Mouse (Mus musculus): ENCODE measurements around the gene Phkg2. TPM values are rescaled to one million over a fixed set of nuclear protein-coding genes. Genes with fewer than 3 reads are reported as not detected.

The Phkg2 gene
- polyA plus RNA-seq, 1 experiment = 202 TPM

- Histone ChIP-seq H3K36me3 (ENCODE audit: control insufficient read depth, insufficient read depth, low read length) (peaks cover 11% of the 10 kb centered on the region), H3K4me3 (ENCODE audit: control insufficient read depth, insufficient read depth, low read length) (no peak overlapping the region), H3K4me1 (replicated peaks; ENCODE audit: control insufficient read depth, insufficient read depth, low read length) (no peaks in the 10 kb centered on the region), H3K27me3 (ENCODE audit: control insufficient read depth, insufficient read depth, low read length) (no peaks in the 10 kb centered on the region), H3K27ac (ENCODE audit: control insufficient read depth, insufficient read depth, low read length) (no peak overlapping the region)
- no peak for TF ChIP-seq POLR2A (IDR thresholded peaks at IDR 0.05; ENCODE audit: control insufficient read depth, extremely low read depth, insufficient read depth, low read length, poor library complexity)
- no peak for TF ChIP-seq CTCF (IDR thresholded peaks at IDR 0.05; ENCODE audit: borderline replicate concordance, control insufficient read depth, extremely low read depth, insufficient read depth, low read length, poor library complexity)
- DNase-seq = no peak
- WGBS = 94% methylated on average over 6 of the region's 6 CpGs
Measured at GRCm38 (mm10) chr7:127564381-127565150, 8.6 kb upstream of the Phkg2 start.

GRCm38 (mm10) chr7:127573503-127574008 is 416 bp downstream of the Phkg2 start:
- H3K4me3 ChIP-seq (ENCODE audit: control insufficient read depth, insufficient read depth, low read length) = peak overlapping the region; percentile 70

GRCm38 (mm10) chr7:127574115-127574514 is 975 bp downstream of the Phkg2 start:
- peaks cover 10% of the 10 kb centered on the region for H3K4me1 ChIP-seq (replicated peaks; ENCODE audit: control insufficient read depth, insufficient read depth, low read length)
- WGBS = 6% methylated on average over 7 of the region's 7 CpGs
- peaks cover 14% of the 10 kb centered on the region; the same call in 1 of the 2 replicates for H3K36me3 ChIP-seq (ENCODE audit: control insufficient read depth, insufficient read depth, low read length)
- 0 out of 2 replicates have a peak overlapping the region, but pooled peaks have one; percentile 8 for H3K4me3 ChIP-seq (ENCODE audit: control insufficient read depth, insufficient read depth, low read length)
- no peak for TF ChIP-seq CTCF (IDR thresholded peaks at IDR 0.05; ENCODE audit: borderline replicate concordance, control insufficient read depth, extremely low read depth, insufficient read depth, low read length, poor library complexity)
- H3K27ac ChIP-seq (ENCODE audit: control insufficient read depth, insufficient read depth, low read length) = peak overlapping the region; percentile 52
- no peaks in the 10 kb centered on the region for H3K27me3 ChIP-seq (ENCODE audit: control insufficient read depth, insufficient read depth, low read length)
- DNase-seq = no peak

More at GRCm38 (mm10) chr7:127573503-127574008, 416 bp downstream of the Phkg2 start:
- TF ChIP-seq POLR2A (IDR thresholded peaks at IDR 0.05; ENCODE audit: control insufficient read depth, extremely low read depth, insufficient read depth, low read length, poor library complexity) = no peak
- no peak for TF ChIP-seq CTCF (IDR thresholded peaks at IDR 0.05; ENCODE audit: borderline replicate concordance, control insufficient read depth, extremely low read depth, insufficient read depth, low read length, poor library complexity)
- Histone ChIP-seq H3K27me3 (ENCODE audit: control insufficient read depth, insufficient read depth, low read length) (no peaks in the 10 kb centered on the region), H3K27ac (ENCODE audit: control insufficient read depth, insufficient read depth, low read length) (peak overlapping the region; percentile 13; the same call in 1 of the 2 replicates), H3K36me3 (ENCODE audit: control insufficient read depth, insufficient read depth, low read length) (peaks cover 11% of the 10 kb centered on the region; the same call in 1 of the 2 replicates), H3K4me1 (replicated peaks; ENCODE audit: control insufficient read depth, insufficient read depth, low read length) (peaks cover 10% of the 10 kb centered on the region)
- WGBS = 1% methylated on average over 26 of the region's 28 CpGs
- peak; percentile 41 for DNase-seq

GRCm38 (mm10) chr7:127583260-127583659 is 10.1 kb downstream of the Phkg2 start:
- no peak overlapping the region for H3K27ac ChIP-seq (ENCODE audit: control insufficient read depth, insufficient read depth, low read length)
- peaks cover 4% of the 10 kb centered on the region for H3K4me1 ChIP-seq (replicated peaks; ENCODE audit: control insufficient read depth, insufficient read depth, low read length)
- TF ChIP-seq POLR2A (IDR thresholded peaks at IDR 0.05; ENCODE audit: control insufficient read depth, extremely low read depth, insufficient read depth, low read length, poor library complexity) (no peak), CTCF (IDR thresholded peaks at IDR 0.05; ENCODE audit: borderline replicate concordance, control insufficient read depth, extremely low read depth, insufficient read depth, low read length, poor library complexity) (no peak)
- H3K4me3 ChIP-seq (ENCODE audit: control insufficient read depth, insufficient read depth, low read length) = no peak overlapping the region
- DNase-seq = no peak
- peaks cover 43% of the 10 kb centered on the region for H3K36me3 ChIP-seq (ENCODE audit: control insufficient read depth, insufficient read depth, low read length)
- WGBS = 98% methylated on average over 6 of the region's 6 CpGs
- no peaks in the 10 kb centered on the region for H3K27me3 ChIP-seq (ENCODE audit: control insufficient read depth, insufficient read depth, low read length)

- no peak overlapping the region for H3K4me3 ChIP-seq (ENCODE audit: control insufficient read depth, insufficient read depth, low read length)
- no peak overlapping the region for H3K27ac ChIP-seq (ENCODE audit: control insufficient read depth, insufficient read depth, low read length)
- H3K4me1 ChIP-seq (replicated peaks; ENCODE audit: control insufficient read depth, insufficient read depth, low read length) = peaks cover 13% of the 10 kb centered on the region
- no peaks in the 10 kb centered on the region for H3K27me3 ChIP-seq (ENCODE audit: control insufficient read depth, insufficient read depth, low read length)
- H3K36me3 ChIP-seq (ENCODE audit: control insufficient read depth, insufficient read depth, low read length) = peaks cover 33% of the 10 kb centered on the region
- no peak for DNase-seq
- WGBS = 80% methylated on average over 7 of the region's 7 CpGs
- TF ChIP-seq POLR2A (IDR thresholded peaks at IDR 0.05; ENCODE audit: control insufficient read depth, extremely low read depth, insufficient read depth, low read length, poor library complexity) (no peak), CTCF (IDR thresholded peaks at IDR 0.05; ENCODE audit: borderline replicate concordance, control insufficient read depth, extremely low read depth, insufficient read depth, low read length, poor library complexity) (no peak)
Measured at GRCm38 (mm10) chr7:127585031-127585430, 11.9 kb downstream of the Phkg2 start.

- WGBS = 97% methylated on average over 6 of the region's 6 CpGs
- TF ChIP-seq CTCF (IDR thresholded peaks at IDR 0.05; ENCODE audit: borderline replicate concordance, control insufficient read depth, extremely low read depth, insufficient read depth, low read length, poor library complexity) = no peak
- TF ChIP-seq POLR2A (IDR thresholded peaks at IDR 0.05; ENCODE audit: control insufficient read depth, extremely low read depth, insufficient read depth, low read length, poor library complexity) = no peak
- no peak overlapping the region for H3K4me3 ChIP-seq (ENCODE audit: control insufficient read depth, insufficient read depth, low read length)
- no peak overlapping the region for H3K27ac ChIP-seq (ENCODE audit: control insufficient read depth, insufficient read depth, low read length)
- H3K27me3 ChIP-seq (ENCODE audit: control insufficient read depth, insufficient read depth, low read length) = no peaks in the 10 kb centered on the region
- peaks cover 33% of the 10 kb centered on the region for H3K36me3 ChIP-seq (ENCODE audit: control insufficient read depth, insufficient read depth, low read length)
- peaks cover 13% of the 10 kb centered on the region for H3K4me1 ChIP-seq (replicated peaks; ENCODE audit: control insufficient read depth, insufficient read depth, low read length)
- no peak for DNase-seq
Measured at GRCm38 (mm10) chr7:127586149-127586548, 13.0 kb downstream of the Phkg2 start.
